Mouse (Mus musculus): ENCODE results near the gene Entpd3. TPM values are rescaled to one million over a fixed set of nuclear protein-coding genes. Genes with fewer than 3 reads are reported as not detected.

The Entpd3 gene
- polyA plus RNA-seq, 1 experiment from 2014 or later: 5.5 TPM

DNA sequence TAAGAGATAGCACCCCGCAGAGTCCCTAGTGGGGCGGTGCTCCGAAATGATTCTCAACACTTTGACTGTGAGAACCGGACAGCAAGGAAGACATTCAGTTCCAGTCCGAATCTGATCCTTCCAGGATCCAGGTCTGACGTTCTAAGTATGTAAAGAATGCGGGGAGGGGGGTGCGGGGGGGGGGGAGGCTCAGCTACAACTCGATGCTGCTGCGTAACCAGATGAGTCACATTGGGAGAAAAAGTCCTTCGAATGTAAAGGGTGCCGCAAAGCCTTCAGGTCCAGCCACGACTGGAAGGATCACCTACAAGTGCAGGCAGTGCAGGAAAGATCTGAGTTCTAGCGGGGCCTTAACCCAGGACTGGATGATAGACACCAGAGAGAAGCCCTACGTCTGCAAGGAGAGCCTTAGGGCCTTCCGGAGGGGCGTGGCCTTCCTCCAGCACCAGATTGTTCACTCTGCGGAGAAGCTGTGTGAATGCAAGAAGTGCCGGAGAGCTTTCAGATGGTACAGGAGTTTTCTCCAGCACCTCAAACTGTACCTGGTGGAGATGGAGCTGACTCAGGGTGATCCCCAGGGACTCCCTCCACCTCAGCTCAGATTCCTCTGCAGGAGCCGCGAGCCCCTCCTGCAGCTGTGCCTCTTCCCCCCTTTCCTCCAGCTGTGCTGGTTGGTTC, 42.5 kb downstream of the Entpd3 start:
- H3K27ac ChIP-seq (ENCODE audit: low read length): peak overlapping the region; percentile 13; the same call in 1 of the 2 replicates
- WGBS: 25% methylated on average over 21 of the region's 21 CpGs
- peak; percentile 23; the same call in 1 of the 2 replicates for ATAC-seq

DNA sequence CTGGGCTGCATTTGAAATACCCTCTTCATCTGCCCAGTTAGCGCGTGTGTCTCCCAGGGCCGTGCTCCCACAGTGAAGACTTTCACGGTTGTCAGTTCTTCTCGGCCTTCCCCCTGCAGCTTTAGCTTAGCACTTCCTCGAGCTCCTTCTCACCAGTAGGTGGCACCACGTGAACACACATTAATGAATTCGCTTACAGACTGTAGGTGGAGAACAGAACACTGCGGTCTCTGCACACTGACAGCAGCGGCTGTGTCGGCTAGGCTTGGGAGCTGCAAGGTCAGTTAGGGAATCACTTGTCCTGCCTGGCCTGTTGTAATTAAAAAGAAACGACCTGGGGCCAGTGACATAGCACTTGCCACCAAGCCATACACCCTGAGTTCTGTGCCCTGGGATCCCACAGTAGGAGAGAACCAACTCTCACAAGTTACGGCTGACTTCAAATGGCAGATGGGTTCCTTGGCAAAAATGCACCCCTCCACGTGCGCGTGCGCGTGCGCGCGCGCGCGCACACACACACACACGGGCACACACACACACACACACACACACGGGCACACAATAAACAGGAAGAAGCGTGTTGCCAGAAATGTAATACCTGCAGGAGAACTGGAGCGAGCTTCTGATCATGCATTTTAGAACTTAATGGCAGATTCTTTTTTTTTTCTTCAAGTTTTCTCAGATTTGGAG, 43.1 kb downstream of the Entpd3 start:
- Histone ChIP-seq H3K27me3 (ENCODE audit: control insufficient read depth, insufficient read depth, low read depth, low read length) (no peaks in the 10 kb centered on the region), H3K36me3 (ENCODE audit: control insufficient read depth, insufficient read depth, low read length) (no peaks in the 10 kb centered on the region), H3K4me3 (ENCODE audit: low read depth, low read length) (peak overlapping the region; percentile 25), H3K9ac (ENCODE audit: low read depth, low read length) (peak overlapping the region; percentile 56; the same call in 1 of the 2 replicates), H3K9me3 (replicated peaks; ENCODE audit: control insufficient read depth, low read length, poor library complexity, severe bottlenecking) (no peaks in the 10 kb centered on the region), H3K27ac (ENCODE audit: low read length) (peak overlapping the region; percentile 15; the same call in 1 of the 2 replicates), H3K4me1 (ENCODE audit: control insufficient read depth, insufficient read depth, low read length) (peaks cover 10% of the 10 kb centered on the region), H3K4me2 (ENCODE audit: low read length) (peak overlapping the region; percentile 61)
- WGBS: 12% methylated on average over 27 of the region's 28 CpGs
- peak; percentile 85 for ATAC-seq

More for the DNA sequence above, 42.5 kb downstream of the Entpd3 start:
- Histone ChIP-seq H3K4me3 (ENCODE audit: low read depth, low read length) (peak overlapping the region; percentile 25), H3K36me3 (ENCODE audit: control insufficient read depth, insufficient read depth, low read length) (no peaks in the 10 kb centered on the region), H3K4me2 (ENCODE audit: low read length) (peak overlapping the region; percentile 61), H3K27me3 (ENCODE audit: control insufficient read depth, insufficient read depth, low read depth, low read length) (no peaks in the 10 kb centered on the region), H3K4me1 (ENCODE audit: control insufficient read depth, insufficient read depth, low read length) (peaks cover 13% of the 10 kb centered on the region), H3K9ac (ENCODE audit: low read depth, low read length) (peak overlapping the region; percentile 56; the same call in 1 of the 2 replicates), H3K9me3 (replicated peaks; ENCODE audit: control insufficient read depth, low read length, poor library complexity, severe bottlenecking) (no peaks in the 10 kb centered on the region)

DNA sequence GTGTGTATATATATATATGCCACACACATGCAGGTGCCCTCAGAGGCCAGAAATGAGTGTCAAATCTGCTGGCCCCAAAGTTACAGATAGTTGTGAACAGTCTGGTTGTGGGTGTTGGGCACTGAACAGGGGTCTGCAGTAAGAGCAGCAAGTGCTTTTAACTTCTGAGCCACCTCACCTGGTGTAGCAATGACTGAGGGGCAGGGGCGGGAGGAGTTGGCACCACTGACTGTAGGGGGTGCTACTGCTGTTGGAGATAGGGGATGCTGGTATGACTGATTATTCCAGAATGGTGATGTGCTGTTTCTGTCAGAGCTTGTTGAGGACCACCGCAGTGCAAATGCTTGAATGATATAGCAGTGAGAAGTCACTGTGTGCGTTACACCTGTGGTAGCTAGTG, 43.7 kb downstream of the Entpd3 start:
- H3K4me2 ChIP-seq (ENCODE audit: low read length): no peak overlapping the region; the same call in 1 of the 2 replicates
- ATAC-seq: no peak

DNA sequence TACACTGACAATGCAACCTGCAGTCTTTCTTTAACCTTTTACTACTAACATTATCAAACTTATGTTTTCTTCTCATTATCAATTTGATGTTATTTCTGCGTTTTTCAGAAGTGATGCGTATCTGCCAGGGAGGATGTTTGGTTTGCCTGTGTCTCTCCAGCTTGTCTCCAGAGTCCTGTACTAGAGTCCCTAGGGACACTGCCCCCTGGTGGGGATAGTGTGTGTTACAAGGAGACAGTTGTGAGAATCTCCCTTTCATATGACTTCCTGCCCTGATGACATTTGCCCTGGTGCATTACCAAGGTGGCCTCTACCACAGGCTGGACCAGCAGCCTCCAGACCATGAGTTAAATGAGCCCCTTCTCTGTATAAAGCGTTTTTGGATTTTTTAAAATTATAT, 46.9 kb downstream of the Entpd3 start:
- no peaks in the 10 kb centered on the region for H3K27me3 ChIP-seq (ENCODE audit: control insufficient read depth, insufficient read depth, low read depth, low read length)
- H3K27ac ChIP-seq (ENCODE audit: low read length): no peak overlapping the region
- H3K9me3 ChIP-seq (replicated peaks; ENCODE audit: control insufficient read depth, low read length, poor library complexity, severe bottlenecking): no peaks in the 10 kb centered on the region
- WGBS: 12% methylated on average over 3 of the region's 3 CpGs
- no peak overlapping the region for H3K9ac ChIP-seq (ENCODE audit: low read depth, low read length)
- no peaks in the 10 kb centered on the region for H3K36me3 ChIP-seq (ENCODE audit: control insufficient read depth, insufficient read depth, low read length)
- no peak for ATAC-seq
- H3K4me3 ChIP-seq (ENCODE audit: low read depth, low read length): no peak overlapping the region
- H3K4me2 ChIP-seq (ENCODE audit: low read length): no peak overlapping the region
- peaks cover 9% of the 10 kb centered on the region for H3K4me1 ChIP-seq (ENCODE audit: control insufficient read depth, insufficient read depth, low read length)

More for the DNA sequence above, 43.7 kb downstream of the Entpd3 start:
- WGBS: 74% methylated on average over 3 of the region's 3 CpGs
- Histone ChIP-seq H3K4me1 (ENCODE audit: control insufficient read depth, insufficient read depth, low read length) (peaks cover 9% of the 10 kb centered on the region), H3K9me3 (replicated peaks; ENCODE audit: control insufficient read depth, low read length, poor library complexity, severe bottlenecking) (no peaks in the 10 kb centered on the region), H3K27ac (ENCODE audit: low read length) (no peak overlapping the region), H3K4me3 (ENCODE audit: low read depth, low read length) (no peak overlapping the region), H3K36me3 (ENCODE audit: control insufficient read depth, insufficient read depth, low read length) (no peaks in the 10 kb centered on the region), H3K9ac (ENCODE audit: low read depth, low read length) (no peak overlapping the region), H3K27me3 (ENCODE audit: control insufficient read depth, insufficient read depth, low read depth, low read length) (no peaks in the 10 kb centered on the region)

DNA sequence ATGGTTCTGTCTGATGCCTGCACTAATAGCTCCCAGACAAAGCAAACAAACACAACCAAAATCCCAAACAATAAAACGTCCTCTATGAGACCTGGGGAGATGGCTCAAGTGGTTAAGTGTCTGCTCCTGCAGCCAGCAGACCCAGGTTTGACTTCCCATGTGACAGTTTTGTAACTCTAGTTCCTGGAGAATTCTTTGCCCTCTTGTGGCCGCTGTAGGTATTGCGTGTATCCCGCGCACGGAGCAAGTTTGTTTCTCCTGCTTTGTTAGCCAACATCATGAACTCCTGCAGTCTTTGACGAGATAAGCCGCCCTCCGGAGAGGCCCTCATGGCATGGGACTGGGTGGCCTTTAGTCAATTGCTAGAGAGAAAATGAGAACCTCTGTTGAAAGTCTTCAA, 51.9 kb downstream of the Entpd3 start:
- H3K9me3 ChIP-seq (replicated peaks; ENCODE audit: control insufficient read depth, low read length, poor library complexity, severe bottlenecking): no peaks in the 10 kb centered on the region
- H3K27me3 ChIP-seq (ENCODE audit: control insufficient read depth, insufficient read depth, low read depth, low read length): no peaks in the 10 kb centered on the region
- peaks cover 3% of the 10 kb centered on the region; the same call in 1 of the 2 replicates for H3K4me1 ChIP-seq (ENCODE audit: control insufficient read depth, insufficient read depth, low read length)
- H3K4me3 ChIP-seq (ENCODE audit: low read depth, low read length): no peak overlapping the region
- 2% methylated on average over 9 of the region's 9 CpGs for WGBS
- no peak for ATAC-seq
- no peak overlapping the region for H3K4me2 ChIP-seq (ENCODE audit: low read length)
- no peak overlapping the region for H3K9ac ChIP-seq (ENCODE audit: low read depth, low read length)
- no peaks in the 10 kb centered on the region for H3K36me3 ChIP-seq (ENCODE audit: control insufficient read depth, insufficient read depth, low read length)
- H3K27ac ChIP-seq (ENCODE audit: low read length): no peak overlapping the region

DNA sequence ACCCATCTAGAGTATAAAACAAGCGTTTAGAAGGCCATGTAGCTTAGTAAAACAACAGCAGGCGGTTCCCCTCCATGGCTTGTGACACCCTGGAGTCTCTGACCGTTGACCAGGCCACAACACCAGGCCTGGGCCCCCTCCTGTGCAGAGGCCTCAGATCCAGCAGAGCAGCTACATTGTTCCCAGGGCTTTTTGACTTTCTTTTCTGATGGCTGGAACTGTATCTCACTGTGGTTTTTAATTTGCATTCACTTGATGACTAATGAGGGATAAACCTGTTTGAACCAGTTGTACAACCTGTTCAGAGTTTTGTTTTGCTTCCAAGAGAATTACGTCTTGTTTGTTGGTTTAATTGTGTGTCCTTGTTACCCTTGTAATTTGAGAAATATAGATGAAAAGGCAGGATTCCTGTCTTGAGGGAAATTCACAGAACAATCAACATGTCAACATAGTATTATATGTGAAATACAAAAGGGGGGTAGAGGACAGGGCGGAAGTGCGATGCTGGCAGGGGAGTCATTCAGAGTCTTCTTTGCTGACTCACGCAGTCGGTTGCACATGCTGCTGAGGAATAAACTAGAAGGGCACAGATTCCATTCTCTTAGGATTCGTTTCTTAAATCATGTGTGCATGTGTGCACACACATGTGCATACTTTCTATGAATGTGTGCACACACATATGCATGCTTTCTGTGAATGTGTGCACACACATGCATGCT, 53.9 kb downstream of the Entpd3 start:
- WGBS: 43% methylated on average over 9 of the region's 9 CpGs
- ATAC-seq: no peak
- H3K4me2 ChIP-seq (ENCODE audit: low read length): no peak overlapping the region

DNA sequence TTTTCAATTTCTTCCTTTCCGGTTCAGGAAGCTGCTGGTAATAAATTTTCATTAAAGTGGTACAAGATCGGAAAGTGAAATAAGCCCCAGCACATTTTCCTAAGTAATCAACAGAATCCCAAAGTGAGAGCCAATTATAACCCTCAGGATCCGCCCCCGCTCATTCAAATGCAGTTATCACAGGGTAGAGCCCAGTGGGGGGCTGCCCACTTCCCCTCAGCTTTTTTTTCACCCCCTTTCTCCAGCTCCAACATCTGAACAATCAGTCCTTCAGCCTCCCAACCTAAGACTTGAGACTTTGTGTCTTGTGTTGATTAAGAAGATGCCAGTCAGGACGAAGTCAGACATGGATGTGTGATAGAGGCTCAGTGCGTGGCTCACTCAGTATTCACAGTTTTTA, 55.2 kb downstream of the Entpd3 start:
- peaks cover 3% of the 10 kb centered on the region; the same call in 1 of the 2 replicates for H3K4me1 ChIP-seq (ENCODE audit: control insufficient read depth, insufficient read depth, low read length)
- no peak overlapping the region for H3K4me3 ChIP-seq (ENCODE audit: low read depth, low read length)
- no peak for ATAC-seq
- no peak overlapping the region for H3K9ac ChIP-seq (ENCODE audit: low read depth, low read length)
- 38% methylated on average over 6 of the region's 6 CpGs for WGBS
- H3K9me3 ChIP-seq (replicated peaks; ENCODE audit: control insufficient read depth, low read length, poor library complexity, severe bottlenecking): no peaks in the 10 kb centered on the region
- no peak overlapping the region for H3K4me2 ChIP-seq (ENCODE audit: low read length)
- no peak overlapping the region; the same call in 1 of the 2 replicates for H3K27ac ChIP-seq (ENCODE audit: low read length)
- no peaks in the 10 kb centered on the region for H3K36me3 ChIP-seq (ENCODE audit: control insufficient read depth, insufficient read depth, low read length)
- H3K27me3 ChIP-seq (ENCODE audit: control insufficient read depth, insufficient read depth, low read depth, low read length): no peaks in the 10 kb centered on the region

More for the DNA sequence above, 53.9 kb downstream of the Entpd3 start:
- Histone ChIP-seq H3K9me3 (replicated peaks; ENCODE audit: control insufficient read depth, low read length, poor library complexity, severe bottlenecking) (no peaks in the 10 kb centered on the region), H3K4me1 (ENCODE audit: control insufficient read depth, insufficient read depth, low read length) (peaks cover 3% of the 10 kb centered on the region; the same call in 1 of the 2 replicates), H3K27me3 (ENCODE audit: control insufficient read depth, insufficient read depth, low read depth, low read length) (no peaks in the 10 kb centered on the region), H3K4me3 (ENCODE audit: low read depth, low read length) (no peak overlapping the region), H3K36me3 (ENCODE audit: control insufficient read depth, insufficient read depth, low read length) (no peaks in the 10 kb centered on the region), H3K9ac (ENCODE audit: low read depth, low read length) (no peak overlapping the region), H3K27ac (ENCODE audit: low read length) (no peak overlapping the region)

DNA sequence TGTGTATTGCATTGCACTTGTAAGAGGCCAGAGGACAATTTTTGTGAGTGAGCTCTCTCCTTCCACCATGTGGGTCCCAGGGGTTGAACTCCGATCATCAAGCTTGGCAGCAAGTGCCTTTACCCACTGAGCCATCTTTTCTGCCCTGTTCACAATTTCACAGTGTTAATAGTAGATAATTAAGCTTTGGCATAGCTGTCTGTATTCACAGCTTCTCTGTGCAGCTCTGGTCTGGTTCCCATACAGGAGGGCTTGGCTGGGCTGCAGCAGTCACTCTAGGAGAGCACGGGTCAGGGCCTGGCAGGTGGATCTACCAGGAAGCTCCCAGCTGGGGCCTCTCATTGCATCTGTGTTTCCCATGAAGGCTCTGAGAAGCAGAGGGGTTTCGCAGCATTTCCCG, 55.7 kb downstream of the Entpd3 start:
- Histone ChIP-seq H3K36me3 (ENCODE audit: control insufficient read depth, insufficient read depth, low read length) (no peaks in the 10 kb centered on the region), H3K9me3 (replicated peaks; ENCODE audit: control insufficient read depth, low read length, poor library complexity, severe bottlenecking) (no peaks in the 10 kb centered on the region), H3K4me1 (ENCODE audit: control insufficient read depth, insufficient read depth, low read length) (peaks cover 3% of the 10 kb centered on the region; the same call in 1 of the 2 replicates), H3K4me2 (ENCODE audit: low read length) (no peak overlapping the region), H3K9ac (ENCODE audit: low read depth, low read length) (no peak overlapping the region), H3K4me3 (ENCODE audit: low read depth, low read length) (no peak overlapping the region), H3K27ac (ENCODE audit: low read length) (no peak overlapping the region), H3K27me3 (ENCODE audit: control insufficient read depth, insufficient read depth, low read depth, low read length) (no peaks in the 10 kb centered on the region)
- ATAC-seq: no peak
- 64% methylated on average over 4 of the region's 4 CpGs for WGBS

Measured in midbrain, embryonic 16.5 days (tissue).